Mouse (Mus musculus): ENCODE measurements around the gene Bcr. TPM values are rescaled to one million over a fixed set of nuclear protein-coding genes. Genes with fewer than 3 reads are reported as not detected.

The Bcr gene
- total and polyA plus RNA-seq, 2 experiments from 2014 or later = 11.0 to 59.8 TPM

DNA sequence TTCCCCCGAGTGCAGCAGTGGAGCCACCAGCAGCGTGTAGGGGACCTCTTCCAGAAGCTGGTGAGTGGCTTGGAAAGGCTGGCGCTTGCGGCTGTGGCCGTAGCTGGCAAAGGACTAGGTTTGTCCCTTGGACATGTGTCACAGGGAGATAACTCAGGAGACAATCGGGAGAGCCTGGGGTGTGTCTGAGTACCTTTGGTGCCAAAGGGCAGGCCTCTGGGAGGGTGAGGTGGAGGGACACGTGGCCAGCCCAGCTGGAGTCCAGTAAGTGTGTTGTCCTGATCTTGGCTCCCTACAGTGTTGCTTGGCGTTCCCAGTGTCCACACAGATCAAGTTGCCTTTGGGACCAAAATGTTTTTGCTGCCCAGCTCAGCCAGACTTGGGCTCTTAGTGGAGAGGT is 71.2 kb downstream of the Bcr start:
- Histone ChIP-seq H3K4me3 (ENCODE audit: low read depth, low read length) (no peak overlapping the region), H3K27ac (ENCODE audit: low read depth, low read length) (no peak overlapping the region), H3K4me1 (ENCODE audit: insufficient read depth, low read length) (no peaks in the 10 kb centered on the region), H3K9me3 (ENCODE audit: low read length) (no peaks in the 10 kb centered on the region), H3K9ac (replicated peaks; ENCODE audit: low read length, poor library complexity, severe bottlenecking) (no peak overlapping the region), H3K27me3 (ENCODE audit: insufficient read depth, low read length) (no peaks in the 10 kb centered on the region), H3K4me2 (ENCODE audit: low read depth, low read length, poor library complexity, severe bottlenecking) (no peak overlapping the region), H3K36me3 (ENCODE audit: insufficient read depth, low read length) (peaks cover 24% of the 10 kb centered on the region; the same call in 1 of the 2 replicates)
- WGBS = 68% methylated on average over 8 of the region's 8 CpGs
- ATAC-seq (ENCODE audit: low FRiP score) (no peak), DNase-seq (ENCODE audit: low spot score) (no peak)
- no peak for TF ChIP-seq CTCF (IDR thresholded peaks at IDR 0.05)

DNA sequence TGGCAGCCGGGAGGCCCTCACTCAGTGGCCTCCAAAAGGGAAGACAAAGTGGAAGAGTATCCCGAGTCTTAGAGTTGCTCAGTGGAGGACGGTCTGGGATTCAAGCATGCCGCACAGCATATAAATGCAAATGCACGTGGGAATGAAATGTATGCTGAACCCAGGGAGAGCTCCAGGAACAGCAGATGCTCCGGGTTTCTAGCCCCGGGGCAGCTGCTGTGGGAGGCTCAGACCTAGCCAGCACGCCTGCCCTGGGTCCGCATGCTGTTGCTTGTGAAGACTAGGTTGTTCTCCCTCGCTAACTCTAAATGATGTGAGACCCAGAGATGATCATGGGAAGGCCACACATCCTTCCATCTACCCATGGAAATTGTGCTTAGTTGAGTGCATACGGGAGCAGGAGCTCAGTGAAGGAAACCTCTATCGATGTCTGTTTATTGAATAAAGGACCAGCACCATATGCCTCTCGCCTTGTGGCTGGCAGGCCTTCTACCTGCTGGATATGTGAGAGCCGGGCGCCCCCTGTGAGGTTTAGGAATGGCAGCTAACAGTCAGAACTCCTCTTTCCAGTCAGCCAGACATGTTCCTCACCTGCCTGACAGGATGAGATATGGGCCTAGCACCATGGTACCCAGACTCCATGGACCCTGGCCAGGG is 74.6 kb downstream of the Bcr start:
- Histone ChIP-seq H3K27me3 (ENCODE audit: insufficient read depth, low read length) (no peaks in the 10 kb centered on the region), H3K4me3 (ENCODE audit: low read depth, low read length) (no peak overlapping the region), H3K36me3 (ENCODE audit: insufficient read depth, low read length) (peaks cover 23% of the 10 kb centered on the region), H3K9ac (replicated peaks; ENCODE audit: low read length, poor library complexity, severe bottlenecking) (no peak overlapping the region), H3K9me3 (ENCODE audit: low read length) (no peaks in the 10 kb centered on the region), H3K4me1 (ENCODE audit: insufficient read depth, low read length) (no peaks in the 10 kb centered on the region), H3K4me2 (ENCODE audit: low read depth, low read length, poor library complexity, severe bottlenecking) (no peak overlapping the region), H3K27ac (ENCODE audit: low read depth, low read length) (no peak overlapping the region)
- 66% methylated on average over 15 of the region's 15 CpGs for WGBS
- TF ChIP-seq CTCF (IDR thresholded peaks at IDR 0.05) = 0 out of 2 replicates have a peak, but pooled peaks have one; percentile 22
- DNase-seq (ENCODE audit: low spot score) = no peak
- ATAC-seq (ENCODE audit: low FRiP score) = no peak

DNA sequence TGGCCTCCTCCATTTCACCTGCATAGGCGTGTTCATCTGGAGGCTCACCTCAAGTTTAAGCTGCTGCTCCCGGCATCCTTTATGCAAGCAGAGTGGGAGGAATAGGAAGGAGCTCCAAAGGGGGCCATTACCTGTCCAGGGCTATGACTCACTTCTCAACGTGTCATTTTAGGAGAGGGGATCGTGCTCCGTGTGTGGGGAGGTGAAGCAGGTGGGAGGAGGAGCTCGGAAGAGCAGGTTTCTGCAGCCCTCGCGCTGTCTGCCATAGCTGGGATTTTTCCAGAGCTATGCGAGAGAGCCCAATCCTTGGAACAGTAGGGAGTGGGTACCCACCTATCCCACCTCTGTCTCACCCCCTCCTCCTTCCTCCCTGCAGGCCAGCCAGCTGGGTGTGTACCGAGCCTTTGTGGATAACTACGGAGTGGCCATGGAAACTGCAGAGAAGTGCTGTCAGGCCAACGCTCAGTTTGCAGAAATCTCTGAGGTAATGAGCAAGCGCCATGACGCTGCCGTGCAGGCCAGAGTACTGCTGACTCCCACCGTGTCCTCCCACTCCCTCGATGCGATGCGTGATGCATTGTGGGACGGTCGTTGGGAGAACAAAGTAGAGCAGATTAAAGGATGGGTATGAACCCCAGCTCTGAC is 75.2 kb downstream of the Bcr start:
- no peaks in the 10 kb centered on the region for H3K4me1 ChIP-seq (ENCODE audit: insufficient read depth, low read length)
- H3K27me3 ChIP-seq (ENCODE audit: insufficient read depth, low read length) = no peaks in the 10 kb centered on the region
- peaks cover 26% of the 10 kb centered on the region for H3K36me3 ChIP-seq (ENCODE audit: insufficient read depth, low read length)
- H3K4me2 ChIP-seq (ENCODE audit: low read depth, low read length, poor library complexity, severe bottlenecking) = no peak overlapping the region
- H3K4me3 ChIP-seq (ENCODE audit: low read depth, low read length) = no peak overlapping the region
- ATAC-seq (ENCODE audit: low FRiP score) = no peak
- no peaks in the 10 kb centered on the region for H3K9me3 ChIP-seq (ENCODE audit: low read length)
- no peak overlapping the region for H3K27ac ChIP-seq (ENCODE audit: low read depth, low read length)
- no peak for TF ChIP-seq CTCF (IDR thresholded peaks at IDR 0.05)
- no peak overlapping the region for H3K9ac ChIP-seq (replicated peaks; ENCODE audit: low read length, poor library complexity, severe bottlenecking)
- WGBS = 85% methylated on average over 21 of the region's 21 CpGs
- DNase-seq (ENCODE audit: low spot score) = no peak

DNA sequence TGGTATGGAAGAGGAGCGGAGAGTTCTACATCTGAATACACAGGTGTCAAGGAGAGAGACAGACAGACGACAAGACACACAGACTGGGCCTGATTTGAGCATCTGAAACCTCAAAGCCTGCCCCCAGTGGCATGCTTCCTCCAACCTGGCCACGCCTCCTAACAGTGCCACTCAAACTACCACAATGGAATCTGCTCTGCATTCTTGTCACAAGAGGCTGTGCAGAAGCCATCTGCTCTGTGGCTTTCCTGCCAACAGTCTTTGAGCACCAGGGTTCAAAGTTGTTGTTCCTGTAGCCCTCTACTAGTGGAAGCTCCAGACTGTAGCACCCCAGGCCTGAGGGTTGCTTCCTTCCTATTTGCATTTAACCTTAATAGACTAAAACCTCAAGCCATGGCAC is 76.8 kb downstream of the Bcr start:
- Histone ChIP-seq H3K4me3 (ENCODE audit: low read depth, low read length) (no peak overlapping the region), H3K27ac (ENCODE audit: low read depth, low read length) (no peak overlapping the region), H3K4me1 (ENCODE audit: insufficient read depth, low read length) (no peaks in the 10 kb centered on the region), H3K9ac (replicated peaks; ENCODE audit: low read length, poor library complexity, severe bottlenecking) (no peak overlapping the region), H3K27me3 (ENCODE audit: insufficient read depth, low read length) (no peaks in the 10 kb centered on the region), H3K9me3 (ENCODE audit: low read length) (no peaks in the 10 kb centered on the region), H3K36me3 (ENCODE audit: insufficient read depth, low read length) (peaks cover 32% of the 10 kb centered on the region), H3K4me2 (ENCODE audit: low read depth, low read length, poor library complexity, severe bottlenecking) (no peak overlapping the region)
- ATAC-seq (ENCODE audit: low FRiP score) = 0 out of 2 replicates have a peak, but pooled peaks have one; percentile 32
- peak; percentile 74 for DNase-seq (ENCODE audit: low spot score)
- TF ChIP-seq CTCF (IDR thresholded peaks at IDR 0.05) = peak; percentile 26
- 70% methylated on average over 3 of the region's 3 CpGs for WGBS

DNA sequence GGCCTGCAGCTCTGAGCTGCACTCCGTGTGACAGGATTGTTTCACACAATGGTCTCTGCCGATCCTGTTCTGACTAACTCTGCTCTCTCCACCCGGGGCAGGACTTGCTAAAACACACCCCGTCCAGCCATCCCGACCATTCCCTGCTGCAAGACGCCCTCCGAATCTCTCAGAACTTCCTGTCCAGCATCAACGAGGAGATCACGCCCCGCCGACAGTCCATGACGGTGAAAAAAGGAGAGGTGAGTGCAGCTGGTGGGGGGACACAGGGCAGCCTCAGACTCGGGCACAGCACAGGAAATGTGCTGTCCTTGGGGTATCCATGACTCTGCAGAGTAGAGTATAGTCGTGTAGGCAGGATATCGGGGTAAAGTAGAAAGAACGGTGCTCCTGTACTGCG is 84.8 kb downstream of the Bcr start:
- Histone ChIP-seq H3K4me3 (ENCODE audit: low read depth, low read length) (no peak overlapping the region), H3K36me3 (ENCODE audit: insufficient read depth, low read length) (peaks cover 66% of the 10 kb centered on the region), H3K4me2 (ENCODE audit: low read depth, low read length, poor library complexity, severe bottlenecking) (no peak overlapping the region), H3K27me3 (ENCODE audit: insufficient read depth, low read length) (no peaks in the 10 kb centered on the region), H3K9ac (replicated peaks; ENCODE audit: low read length, poor library complexity, severe bottlenecking) (no peak overlapping the region), H3K27ac (ENCODE audit: low read depth, low read length) (no peak overlapping the region), H3K4me1 (ENCODE audit: insufficient read depth, low read length) (no peaks in the 10 kb centered on the region), H3K9me3 (ENCODE audit: low read length) (no peaks in the 10 kb centered on the region)
- ATAC-seq (ENCODE audit: low FRiP score) (no peak), DNase-seq (ENCODE audit: low spot score) (no peak)
- WGBS = 81% methylated on average over 17 of the region's 17 CpGs
- no peak for TF ChIP-seq CTCF (IDR thresholded peaks at IDR 0.05)

DNA sequence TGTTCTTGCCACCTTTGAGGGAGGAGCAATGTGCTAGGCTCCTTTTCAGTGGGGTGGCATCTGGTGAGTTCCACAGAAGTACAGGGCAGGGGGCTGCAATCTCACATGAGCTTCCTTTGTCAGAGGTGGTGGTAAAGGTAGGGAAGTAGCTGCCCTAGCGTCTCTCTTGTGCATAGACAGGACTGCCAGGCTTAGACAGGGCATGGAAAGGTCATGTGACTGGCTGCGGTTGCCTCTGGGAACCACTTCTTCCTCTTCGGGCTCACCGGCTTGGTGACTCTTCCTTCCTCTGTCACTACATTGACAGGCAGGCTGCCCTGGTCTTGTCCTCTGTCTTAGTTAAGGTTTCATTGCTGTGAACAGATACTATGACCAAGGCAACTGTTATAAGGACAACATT is 85.6 kb downstream of the Bcr start:
- H3K4me2 ChIP-seq (ENCODE audit: low read depth, low read length, poor library complexity, severe bottlenecking) = no peak overlapping the region
- 92% methylated on average over 4 of the region's 4 CpGs for WGBS
- H3K27ac ChIP-seq (ENCODE audit: low read depth, low read length) = no peak overlapping the region
- H3K36me3 ChIP-seq (ENCODE audit: insufficient read depth, low read length) = peaks cover 62% of the 10 kb centered on the region
- no peaks in the 10 kb centered on the region for H3K4me1 ChIP-seq (ENCODE audit: insufficient read depth, low read length)
- TF ChIP-seq CTCF (IDR thresholded peaks at IDR 0.05) = no peak
- no peaks in the 10 kb centered on the region for H3K9me3 ChIP-seq (ENCODE audit: low read length)
- H3K9ac ChIP-seq (replicated peaks; ENCODE audit: low read length, poor library complexity, severe bottlenecking) = no peak overlapping the region
- no peak overlapping the region for H3K4me3 ChIP-seq (ENCODE audit: low read depth, low read length)
- DNase-seq (ENCODE audit: low spot score) (no peak), ATAC-seq (ENCODE audit: low FRiP score) (no peak)
- H3K27me3 ChIP-seq (ENCODE audit: insufficient read depth, low read length) = no peaks in the 10 kb centered on the region

All from midbrain, postnatal 0 days (tissue).